Mouse (Mus musculus) hindlimb bud, embryonic 11.5 days (tissue): ENCODE results near the gene Plch2.

Experiments used
- DNase-seq: peaks from one replicate; pipeline ENCODE4 v3.0.0-alpha.2; 2012; ENCODE audit warnings: low read depth, low spot score; ENCODE audit errors: extremely low spot score

Plch2 gene

GRCm38 (mm10) chr4:154936542-154937255 lies 119.9 kb downstream of the Plch2 start:
- DNase-seq = no peak

DNA sequence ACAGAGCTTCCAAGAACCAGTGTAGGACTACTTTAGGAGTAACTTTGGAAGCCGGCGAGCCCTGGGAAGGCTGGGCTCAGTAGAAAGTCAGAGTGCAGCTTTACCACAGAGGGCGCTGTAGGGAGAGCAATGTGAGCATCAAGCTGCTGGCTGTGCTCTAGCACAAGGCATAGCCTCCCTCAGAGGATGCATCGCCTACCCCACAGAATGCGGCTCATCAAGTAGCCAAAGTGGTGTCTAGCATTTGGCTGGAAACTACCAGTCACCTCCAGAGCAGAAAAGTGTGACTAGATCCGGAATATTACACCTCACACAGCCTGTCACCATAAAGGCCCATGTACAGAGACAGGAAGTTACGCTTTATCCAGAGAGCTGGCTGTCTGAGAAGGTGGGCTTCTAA lies 120.8 kb downstream of the Plch2 start:
- DNase-seq = no peak

DNA sequence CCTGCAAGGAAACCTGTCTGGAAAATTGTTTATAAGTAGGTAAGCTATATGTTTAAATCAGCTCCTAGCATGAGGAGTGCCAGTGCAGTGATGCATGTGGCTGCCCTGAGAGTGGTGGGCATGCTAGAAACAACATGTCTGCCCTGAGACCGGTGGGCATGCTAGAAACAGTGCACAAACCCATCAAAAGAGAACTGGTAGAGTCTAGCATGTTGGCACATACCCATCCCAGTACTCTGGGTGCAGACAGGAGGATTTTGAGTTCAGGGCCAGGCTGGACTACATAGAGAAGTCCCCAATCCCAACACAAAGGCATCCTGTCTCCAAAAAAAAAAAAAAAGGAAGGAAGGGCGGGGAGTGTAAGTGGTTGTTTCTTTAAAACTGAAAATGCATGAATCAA lies 121.8 kb downstream of the Plch2 start:
- no peak for DNase-seq

DNA sequence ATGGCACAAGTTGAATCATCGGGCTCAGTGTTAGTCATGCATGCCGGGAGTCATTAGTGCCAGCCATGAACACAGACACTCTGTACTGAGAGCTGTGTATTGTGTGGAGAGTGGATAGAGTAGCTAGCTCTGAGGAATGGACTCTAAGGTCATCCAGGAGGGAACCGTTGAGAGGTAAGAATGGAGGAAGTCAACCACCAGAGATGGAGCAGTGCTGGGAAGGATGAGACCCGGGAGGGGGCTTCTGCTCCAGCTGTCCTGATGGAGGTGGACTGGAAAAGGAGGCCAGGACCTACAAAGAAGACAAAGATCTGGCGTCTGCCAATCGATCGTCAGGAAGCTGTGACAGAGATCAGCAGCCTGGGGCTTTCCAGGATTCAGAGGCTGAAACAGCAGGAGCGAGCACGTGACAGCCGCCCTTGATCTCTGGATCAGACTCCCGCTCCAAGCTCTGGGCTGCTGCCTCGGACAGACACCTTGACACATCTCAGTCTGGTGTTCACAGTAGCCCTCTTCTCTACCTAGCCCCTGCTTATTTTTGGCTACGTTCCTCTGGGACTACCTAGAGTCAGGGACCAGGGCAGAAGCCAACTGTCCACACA lies 123.2 kb downstream of the Plch2 start:
- DNase-seq = no peak
